Mouse (Mus musculus) cerebellum, adult 2 months (tissue): ENCODE measurements around the gene Agbl4. TPM values are rescaled to one million over a fixed set of nuclear protein-coding genes. Genes with fewer than 3 reads are reported as not detected.
"Not testable (repeated sequence)": the region's sequence is repeated elsewhere in the genome, so short reads cannot be mapped to it uniquely, and the experiment has no call there.

ENCODE experiments used
- DNase-seq, 2 experiments: peaks; one replicate each; pipeline ENCODE4 v3.0.0; 2021
- H3K27ac ChIP-seq: fragments of 200-500 bp; 2 replicates; pipeline ENCODE4 v1.5.1; 2012; ENCODE audit warnings: low read length, control low read depth, inconsistent platforms; ENCODE audit not compliant: insufficient read depth
- H3K27me3 ChIP-seq: fragments of 200-500 bp; 2 replicates; pipeline ENCODE4 v1.6.1; 2012; ENCODE audit warnings: inconsistent platforms, mild to moderate bottlenecking, low read length, moderate library complexity; ENCODE audit not compliant: control insufficient read depth, insufficient read depth
- H3K4me1 ChIP-seq: fragments of 200-500 bp; 2 replicates; pipeline ENCODE4 v1.6.1; 2011; ENCODE audit warnings: low read length; ENCODE audit not compliant: control insufficient read depth, insufficient read depth
- H3K4me3 ChIP-seq: fragments of 200-500 bp; replicated peaks from 2 replicates; pipeline ENCODE3; 2011; ENCODE audit warnings: mild to moderate bottlenecking, low read depth, low read length, control low read depth; ENCODE audit not compliant: insufficient read depth
- CTCF ChIP-seq: fragments of 200-500 bp; IDR thresholded peaks from 2 replicates; pipeline ENCODE4 v1.5.1; 2011; ENCODE audit warnings: low read depth, mild to moderate bottlenecking, control low read depth, low read length, moderate library complexity, borderline replicate concordance; ENCODE audit not compliant: insufficient read depth
- POLR2A ChIP-seq: fragments of 200-500 bp; IDR thresholded peaks from 2 replicates; pipeline ENCODE4 v1.6.1; 2011; ENCODE audit warnings: low read length, control low read depth, borderline replicate concordance; ENCODE audit not compliant: insufficient read depth
- WGBS: fragments of 180-500 bp; shearing (Covaris S2); methylation state at CpG from one replicate; pipeline ENCODE4 v1.1.7; 2018; 5-methylcytosine and 5-hydroxymethylcytosine counted together
- polyA plus RNA-seq: library from polyadenylated mRNA; depleted of rRNA; stranded (reverse); fragments of >200 nt; gene quantifications from 2 replicates; pipeline ENCODE4 v1.2.3, GENCODE M21; 2012

Gene Agbl4
- polyA plus RNA-seq, 1 experiment: 4.8 TPM

- no peak for DNase-seq
- Histone ChIP-seq H3K27ac (no peak overlapping the region), H3K4me1 (no peaks in the 10 kb centered on the region), H3K27me3 (no peaks in the 10 kb centered on the region), H3K4me3 (no peak overlapping the region)
- WGBS: 98% methylated on average over 1 of the region's 1 CpGs
- TF ChIP-seq POLR2A (no peak), CTCF (no peak)
Measured at GRCm38 (mm10) chr4:111085330-111085729, 687.9 kb downstream of the Agbl4 start.

GRCm38 (mm10) chr4:111136217-111137147, 739.0 kb downstream of the Agbl4 start:
- H3K27ac ChIP-seq: no peak overlapping the region
- no peaks in the 10 kb centered on the region for H3K27me3 ChIP-seq
- no peaks in the 10 kb centered on the region for H3K4me1 ChIP-seq
- DNase-seq: no peak
- TF ChIP-seq POLR2A: no peak
- TF ChIP-seq CTCF: no peak
- 68% methylated on average over 3 of the region's 3 CpGs for WGBS
- no peak overlapping the region for H3K4me3 ChIP-seq

- Histone ChIP-seq H3K4me1 (no peaks in the 10 kb centered on the region), H3K27ac (no peak overlapping the region), H3K27me3 (no peaks in the 10 kb centered on the region), H3K4me3 (no peak overlapping the region)
- TF ChIP-seq CTCF: no peak
- TF ChIP-seq POLR2A: no peak
- 93% methylated on average over 1 of the region's 1 CpGs for WGBS
- DNase-seq: no peak
Measured at GRCm38 (mm10) chr4:111147748-111148147, 750.3 kb downstream of the Agbl4 start.

GRCm38 (mm10) chr4:111155859-111156258, 758.4 kb downstream of the Agbl4 start:
- Histone ChIP-seq H3K27me3 (no peaks in the 10 kb centered on the region), H3K27ac (no peak overlapping the region), H3K4me1 (no peaks in the 10 kb centered on the region), H3K4me3 (no peak overlapping the region)
- WGBS: 6% methylated on average over 1 of the region's 1 CpGs
- DNase-seq: no peak
- TF ChIP-seq POLR2A (no peak), CTCF (no peak)

GRCm38 (mm10) chr4:111181478-111181877, 784.0 kb downstream of the Agbl4 start:
- Histone ChIP-seq H3K27ac (no peak overlapping the region), H3K4me3 (no peak overlapping the region), H3K27me3 (no peaks in the 10 kb centered on the region), H3K4me1 (no peaks in the 10 kb centered on the region)
- DNase-seq: no peak
- WGBS: 88% methylated on average over 2 of the region's 2 CpGs
- TF ChIP-seq CTCF (no peak), POLR2A (no peak)

- TF ChIP-seq CTCF: no peak
- TF ChIP-seq POLR2A: no peak
- no peak for DNase-seq
- 46% methylated on average over 2 of the region's 2 CpGs for WGBS
- no peak overlapping the region for H3K4me3 ChIP-seq
- H3K27me3 ChIP-seq: no peaks in the 10 kb centered on the region
- no peak overlapping the region for H3K27ac ChIP-seq
- no peaks in the 10 kb centered on the region for H3K4me1 ChIP-seq
Measured at GRCm38 (mm10) chr4:111200100-111200499, 802.6 kb downstream of the Agbl4 start.

- Histone ChIP-seq H3K27me3 (no peaks in the 10 kb centered on the region), H3K4me3 (no peak overlapping the region), H3K4me1 (no peaks in the 10 kb centered on the region), H3K27ac (no peak overlapping the region)
- 70% methylated on average over 3 of the region's 3 CpGs for WGBS
- DNase-seq: no peak
- TF ChIP-seq POLR2A (no peak), CTCF (no peak)
Measured at GRCm38 (mm10) chr4:111215191-111215762, 817.8 kb downstream of the Agbl4 start.

- H3K4me3 ChIP-seq, H3K27me3 ChIP-seq, DNase-seq, H3K27ac ChIP-seq, H3K4me1 ChIP-seq: not testable (repeated sequence)
- 61% methylated on average over 1 of the region's 1 CpGs for WGBS
Measured at GRCm38 (mm10) chr4:111219030-111219429, 821.6 kb downstream of the Agbl4 start.

GRCm38 (mm10) chr4:111219543-111219942, 822.1 kb downstream of the Agbl4 start:
- not testable (repeated sequence) for DNase-seq, H3K27ac ChIP-seq, H3K4me3 ChIP-seq, H3K27me3 ChIP-seq, H3K4me1 ChIP-seq
- WGBS: 93% methylated on average over 9 of the region's 9 CpGs
